Mouse (Mus musculus) thymus, postnatal 10 days (tissue): Measurements from ENCODE around the gene Cdkl1.

Experiments used
- DNase-seq, 2 experiments: peaks; one replicate each; pipeline ENCODE4 v3.0.0; 2021; ENCODE audit warnings: low spot score in 2 of 2

Cdkl1 gene

GRCm38 (mm10) chr12:69790530-69791505 lies at the start of gene Cdkl1:
Gene Cdkl1, minus strand, starts transcription at chr12:69791267.
- peak; percentile 49 to 54 for DNase-seq

GRCm38 (mm10) chr12:69838376-69838775 lies 47.3 kb upstream of the Cdkl1 start:
- DNase-seq: peak; percentile 38 to 41

- no peak for DNase-seq
Measured at GRCm38 (mm10) chr12:69833982-69834604, 43.0 kb upstream of the Cdkl1 start.

GRCm38 (mm10) chr12:69831239-69831910 lies 40.3 kb upstream of the Cdkl1 start:
- DNase-seq: no peak

GRCm38 (mm10) chr12:69828214-69828613 lies 37.1 kb upstream of the Cdkl1 start:
- DNase-seq: no peak

- no peak for DNase-seq
Measured at GRCm38 (mm10) chr12:69824881-69825597, 34.0 kb upstream of the Cdkl1 start.

- DNase-seq: no peak
Measured at GRCm38 (mm10) chr12:69814272-69814671, 23.2 kb upstream of the Cdkl1 start.

GRCm38 (mm10) chr12:69813596-69813995 lies 22.5 kb upstream of the Cdkl1 start:
- DNase-seq: no peak

GRCm38 (mm10) chr12:69812986-69813385 lies 21.9 kb upstream of the Cdkl1 start:
- no peak for DNase-seq

GRCm38 (mm10) chr12:69811976-69812375 lies 20.9 kb upstream of the Cdkl1 start:
- no peak for DNase-seq

GRCm38 (mm10) chr12:69809439-69809838 lies 18.4 kb upstream of the Cdkl1 start:
- no peak for DNase-seq

GRCm38 (mm10) chr12:69807399-69807985 lies 16.4 kb upstream of the Cdkl1 start:
- no peak for DNase-seq

GRCm38 (mm10) chr12:69805148-69805547 lies 14.1 kb upstream of the Cdkl1 start:
- DNase-seq: no peak

- no peak for DNase-seq
Measured at GRCm38 (mm10) chr12:69804393-69805070, 13.5 kb upstream of the Cdkl1 start.

- DNase-seq: no peak
Measured at GRCm38 (mm10) chr12:69803196-69803595, 12.1 kb upstream of the Cdkl1 start.

- no peak for DNase-seq
Measured at GRCm38 (mm10) chr12:69800586-69800985, 9.5 kb upstream of the Cdkl1 start.

- DNase-seq: no peak
Measured at GRCm38 (mm10) chr12:69796311-69796710, 5.2 kb upstream of the Cdkl1 start.

- peak; percentile 37 to 44 for DNase-seq
Measured at GRCm38 (mm10) chr12:69789766-69790529, 1.1 kb downstream of the Cdkl1 start.

- no peak for DNase-seq
Measured at GRCm38 (mm10) chr12:69788380-69788779, 2.7 kb downstream of the Cdkl1 start.

- DNase-seq: no peak
Measured at GRCm38 (mm10) chr12:69785471-69785870, 5.6 kb downstream of the Cdkl1 start.
